Mouse (Mus musculus): Measurements from ENCODE around the gene Tnik.

DNA sequence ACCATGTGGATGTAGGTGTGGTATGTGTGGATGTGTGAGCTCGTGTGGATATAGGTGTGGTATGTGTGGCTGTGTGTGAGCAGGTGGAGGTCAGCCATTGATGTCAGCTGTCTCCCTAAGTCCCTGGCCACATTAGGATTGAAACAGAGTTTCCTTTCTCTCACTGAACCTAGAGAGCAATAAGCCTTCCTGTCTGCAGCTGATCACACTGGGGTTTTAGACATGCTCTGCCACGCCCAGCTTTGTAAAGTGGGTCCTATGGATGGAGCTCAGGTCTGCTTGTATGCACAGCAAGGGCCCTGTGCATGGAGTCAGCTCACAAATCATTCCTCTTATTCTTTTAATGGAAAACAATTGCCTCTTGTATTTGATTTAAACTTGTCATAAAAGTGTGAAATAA, 95.4 kb downstream of the Tnik start:
- no peak for TF ChIP-seq CTCF (IDR thresholded peaks at IDR 0.05; ENCODE audit: low read depth, low read length)
- no peak for TF ChIP-seq POLR2A (IDR thresholded peaks at IDR 0.05; ENCODE audit: insufficient read depth, low read length)
- no peak for TF ChIP-seq EP300 (IDR thresholded peaks at IDR 0.05; ENCODE audit: insufficient read depth, low read depth, low read length)
